Mouse (Mus musculus) myocyte (in vitro differentiated cells): ENCODE data around the gene Gucd1.

Experiments
- E2F4 ChIP-seq: IDR thresholded peaks from one replicate; pipeline ENCODE4 v1.6.1; 2011; ENCODE audit warnings: mild to moderate bottlenecking, control low read depth, moderate library complexity; ENCODE audit not compliant: insufficient read depth
- MAX ChIP-seq: IDR thresholded peaks from one replicate; pipeline ENCODE4 v1.6.1; 2011; ENCODE audit warnings: low read depth, mild to moderate bottlenecking, control low read depth
- MYOD1 ChIP-seq, 3 experiments: IDR thresholded peaks; one replicate each; pipeline ENCODE4 v1.6.1; 2011; ENCODE audit warnings: control low read depth in 2 of 3, low read depth in 2 of 3, mild to moderate bottlenecking in 2 of 3, moderate library complexity in 1 of 3; ENCODE audit not compliant: insufficient read length in 2 of 3, control insufficient read depth in 1 of 3
- MYOG ChIP-seq, 3 experiments: IDR thresholded peaks; one replicate each; pipeline ENCODE4 v1.6.1; 2011; ENCODE audit warnings: control low read depth in 2 of 3, low read depth in 2 of 3, mild to moderate bottlenecking in 2 of 3; ENCODE audit not compliant: insufficient read length in 2 of 3, control insufficient read depth in 1 of 3, insufficient read depth in 1 of 3
- POLR2A ChIP-seq: IDR thresholded peaks from one replicate; pipeline ENCODE4 v1.6.1; 2011; ENCODE audit warnings: low read depth, mild to moderate bottlenecking, control low read depth, moderate library complexity; ENCODE audit not compliant: insufficient read length
- POLR2AphosphoS2 ChIP-seq: IDR thresholded peaks from one replicate; pipeline ENCODE4 v1.6.1; 2011; ENCODE audit warnings: low read depth, control low read depth; ENCODE audit not compliant: insufficient read length
- REST ChIP-seq: IDR thresholded peaks from one replicate; pipeline ENCODE4 v1.6.1; 2011; ENCODE audit warnings: mild to moderate bottlenecking, control low read depth, moderate library complexity; ENCODE audit not compliant: insufficient read depth, insufficient read length

GRCm38 (mm10) chr10:75350564-75350963, 167.2 kb downstream of the Gucd1 start:
- TF ChIP-seq POLR2A (no peak), E2F4 (no peak), MYOD1 (IDR thresholded peaks at IDR 0.05; ENCODE audit: control insufficient read depth in 1 of 3, insufficient read length in 2 of 3, low read depth in 2 of 3) (no peak), MAX (no peak), POLR2AphosphoS2 (no peak), MYOG (IDR thresholded peaks at IDR 0.05; ENCODE audit: control insufficient read depth in 1 of 3, insufficient read depth in 1 of 3, insufficient read length in 2 of 3, low read depth in 2 of 3) (no peak), REST (no peak)
